Mouse (Mus musculus) bone marrow macrophage, adult 2 months (primary cell): ENCODE results near the gene Cmtm4. TPM values are rescaled to one million over a fixed set of nuclear protein-coding genes. Genes with fewer than 3 reads are reported as not detected.

Experiments used
- H3K27ac ChIP-seq: 2 replicates; pipeline ENCODE4 v1.5.1; 2012; ENCODE audit warnings: low read depth, low read length; ENCODE audit not compliant: insufficient read depth
- H3K4me1 ChIP-seq: 2 replicates; pipeline ENCODE4 v1.6.1; 2012; ENCODE audit warnings: low read length; ENCODE audit not compliant: control insufficient read depth, insufficient read depth
- H3K4me3 ChIP-seq: 2 replicates; pipeline ENCODE4 v1.5.1; 2012; ENCODE audit warnings: mild to moderate bottlenecking, low read length, moderate library complexity; ENCODE audit not compliant: insufficient read depth
- CTCF ChIP-seq: IDR thresholded peaks from 2 replicates; pipeline ENCODE4 v1.5.1; 2012; ENCODE audit warnings: low read depth, mild to moderate bottlenecking, low read length, moderate library complexity
- POLR2A ChIP-seq: IDR thresholded peaks from 2 replicates; pipeline ENCODE4 v1.6.1; 2012; ENCODE audit warnings: mild to moderate bottlenecking, low read depth, low read length, borderline replicate concordance
- polyA plus RNA-seq: library from polyadenylated mRNA; stranded (reverse); fragments of >200 nt; gene quantifications from 2 replicates; pipeline ENCODE4 v1.2.4, GENCODE M21; 2012; ENCODE audit not compliant: missing spikeins, insufficient read depth, insufficient read length

The Cmtm4 gene
- polyA plus RNA-seq, 1 experiment = 12.3 TPM

DNA sequence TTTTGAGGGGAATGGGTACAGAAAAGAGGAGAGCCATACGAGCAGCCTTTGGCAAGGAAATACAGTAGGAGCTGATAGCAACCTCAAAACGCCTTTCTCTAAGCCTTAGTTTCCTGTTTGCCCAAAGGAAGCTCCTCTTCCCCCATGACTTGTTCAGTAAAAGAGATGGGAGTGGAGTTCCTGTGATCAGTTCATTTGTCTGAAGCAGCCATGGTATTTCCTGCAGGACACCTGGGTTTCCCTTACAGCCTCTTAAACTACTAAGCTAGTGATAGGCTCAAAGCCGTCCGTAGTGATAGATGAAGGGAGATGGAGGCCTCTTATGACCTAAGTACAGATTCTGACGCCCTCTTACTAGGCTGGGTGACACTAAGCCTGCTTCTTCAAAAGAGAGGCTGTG is 53.2 kb downstream of the Cmtm4 start:
- H3K27ac ChIP-seq = peak overlapping the region; percentile 74
- H3K4me1 ChIP-seq = peaks cover 41% of the 10 kb centered on the region
- TF ChIP-seq CTCF (no peak), POLR2A (no peak)
- peak overlapping the region; percentile 18; the same call in 1 of the 2 replicates for H3K4me3 ChIP-seq

DNA sequence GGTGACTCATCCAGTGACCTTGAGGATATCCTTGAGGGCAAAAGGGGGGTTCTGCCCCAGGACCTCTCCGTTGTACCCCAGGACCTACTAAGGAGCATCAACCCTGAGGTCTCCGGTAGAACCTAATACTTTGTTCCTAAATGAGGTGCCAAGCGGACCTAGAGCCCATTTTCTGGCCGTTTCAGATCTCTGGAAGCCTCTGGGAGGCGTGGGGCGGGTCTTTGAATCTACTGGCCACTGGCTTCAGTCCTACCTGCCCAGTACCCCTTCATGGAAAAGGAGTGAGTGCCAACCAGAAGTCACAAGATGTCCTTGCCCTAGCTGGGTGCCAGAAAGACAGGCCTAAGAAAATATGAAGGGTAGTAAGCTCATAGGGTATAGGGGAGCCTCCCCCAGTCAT is 53.9 kb downstream of the Cmtm4 start:
- peaks cover 41% of the 10 kb centered on the region for H3K4me1 ChIP-seq
- TF ChIP-seq POLR2A = no peak
- H3K4me3 ChIP-seq = peak overlapping the region; percentile 80
- H3K27ac ChIP-seq = peak overlapping the region; percentile 74

DNA sequence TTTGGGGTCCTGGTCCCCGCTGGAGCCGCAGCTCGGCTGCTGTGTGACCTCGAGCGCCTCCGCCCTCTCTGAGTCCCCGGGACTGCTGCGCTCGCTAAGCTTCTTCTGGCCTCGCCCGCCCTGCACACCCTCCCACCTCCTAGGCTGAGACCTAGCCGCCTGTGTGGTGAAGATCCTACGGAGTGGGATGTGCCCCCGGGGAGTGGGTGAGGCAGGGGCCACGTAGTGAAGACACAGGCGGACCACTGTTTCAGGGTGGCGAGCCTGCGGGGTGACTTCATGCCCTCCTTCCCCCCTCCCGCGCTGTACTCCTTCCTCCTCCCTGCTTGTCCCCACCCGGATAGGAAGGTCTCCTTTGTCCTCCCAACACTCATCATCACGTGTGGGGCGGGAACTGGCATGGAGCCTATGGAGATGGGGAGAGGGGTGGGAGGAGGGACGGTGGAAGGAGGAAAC is 54.5 kb downstream of the Cmtm4 start:
- H3K27ac ChIP-seq = peak overlapping the region; percentile 98
- TF ChIP-seq CTCF (no peak), POLR2A (0 out of 2 replicates have a peak, but pooled peaks have one; percentile 0)
- peak overlapping the region; percentile 80 for H3K4me3 ChIP-seq
- peaks cover 41% of the 10 kb centered on the region for H3K4me1 ChIP-seq

DNA sequence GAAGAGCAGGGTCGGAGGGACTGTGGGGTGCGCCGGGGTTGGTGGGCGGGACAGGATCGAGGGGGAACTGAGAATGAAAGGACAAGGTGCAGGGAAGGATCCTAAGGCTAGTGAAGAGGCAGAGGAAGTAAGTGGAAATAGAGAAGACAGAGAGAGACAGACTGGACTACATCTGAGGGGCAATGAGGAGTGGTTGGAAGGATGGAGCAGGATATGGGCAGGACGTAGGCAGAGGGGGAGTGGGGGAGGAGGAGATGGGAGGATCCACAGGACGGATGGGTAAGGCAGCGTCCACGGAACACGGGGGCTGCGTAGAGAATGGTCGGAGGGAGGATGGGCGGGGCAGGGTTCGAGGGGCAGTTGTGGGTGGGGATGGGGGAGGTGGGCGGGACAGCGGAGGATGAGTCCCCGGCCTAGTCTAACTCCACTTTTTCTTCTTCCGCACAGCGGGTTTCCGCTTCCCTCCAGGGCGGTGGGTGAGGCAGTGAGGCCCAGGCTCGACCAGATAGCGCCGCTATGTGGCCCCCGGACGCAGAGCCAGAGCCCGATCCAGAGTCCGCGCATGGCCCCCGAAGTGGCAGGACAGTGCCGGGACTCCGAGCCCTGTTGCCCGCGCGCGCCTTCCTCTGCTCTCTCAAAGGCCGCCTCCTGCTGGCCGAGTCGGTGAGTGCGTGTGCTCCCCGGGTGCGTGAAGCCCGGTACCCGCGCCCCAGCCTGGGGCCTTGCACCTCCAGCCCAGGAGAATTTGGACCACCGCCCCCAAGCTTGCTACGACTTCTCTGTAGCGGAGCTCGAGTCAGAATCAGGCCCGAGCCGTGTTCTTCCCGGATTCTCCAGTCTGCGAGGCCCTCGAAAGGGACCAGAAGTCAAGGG is 55.1 kb downstream of the Cmtm4 start:
- TF ChIP-seq CTCF = 0 out of 2 replicates have a peak, but pooled peaks have one; percentile 21
- TF ChIP-seq POLR2A = no peak
- Histone ChIP-seq H3K27ac (peak overlapping the region; percentile 98), H3K4me1 (peaks cover 41% of the 10 kb centered on the region), H3K4me3 (peak overlapping the region; percentile 80)

DNA sequence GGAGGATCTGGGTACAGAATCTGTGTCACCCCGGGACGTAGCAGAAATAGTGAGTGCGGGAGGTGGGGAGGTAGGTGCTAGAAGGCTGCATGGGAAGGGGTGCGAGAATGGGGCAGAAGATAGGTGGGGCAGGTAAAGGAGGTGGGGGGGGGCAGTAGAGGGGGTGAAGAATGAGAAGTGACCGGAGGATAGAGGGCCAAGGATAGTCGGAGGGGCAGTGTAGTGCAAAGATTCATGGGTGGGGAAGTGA is 55.7 kb downstream of the Cmtm4 start:
- H3K27ac ChIP-seq = peak overlapping the region; percentile 98
- peaks cover 41% of the 10 kb centered on the region for H3K4me1 ChIP-seq
- TF ChIP-seq POLR2A (no peak), CTCF (no peak)
- peak overlapping the region; percentile 80 for H3K4me3 ChIP-seq

DNA sequence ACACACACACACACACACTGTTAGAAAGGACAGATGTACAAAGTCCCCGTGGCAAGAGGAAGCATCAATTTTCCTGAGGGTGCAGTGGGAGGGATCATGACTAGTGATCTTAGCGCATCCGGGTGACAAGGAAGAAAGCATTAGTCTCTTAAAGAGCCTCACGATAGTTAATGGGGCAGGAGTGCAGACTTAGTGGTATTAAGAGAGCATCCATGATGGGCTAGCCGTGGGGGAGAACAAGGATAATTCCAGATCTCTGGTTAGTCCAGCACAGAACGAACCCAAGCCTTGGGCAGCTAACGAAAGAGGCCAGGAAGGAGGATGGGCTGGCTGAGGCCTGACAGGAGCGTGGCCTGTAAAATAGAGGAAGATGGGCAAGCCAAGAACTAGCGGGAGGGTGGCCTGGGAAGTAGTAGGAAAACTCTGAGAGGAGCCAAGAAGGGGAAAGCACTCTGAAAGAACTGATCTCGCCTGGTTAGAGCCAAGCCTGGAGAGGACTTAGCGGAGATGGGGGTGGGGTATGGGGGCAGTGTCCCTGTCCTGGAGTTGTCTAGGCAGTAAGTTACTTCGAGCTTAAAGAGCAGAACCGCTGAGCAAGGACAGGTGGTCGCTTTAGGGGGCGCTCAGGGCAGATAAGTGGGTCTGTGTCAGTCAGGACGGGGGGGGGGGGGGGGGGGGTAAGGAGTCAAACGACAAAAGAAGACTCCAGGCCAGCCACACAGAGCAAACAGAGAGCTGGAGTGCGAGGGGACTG is 56.2 kb downstream of the Cmtm4 start, which contains the start of gene Cmtm3:
Cmtm3 (plus strand) TSS at position 182 of the 754 bp plus-strand sequence.
- Histone ChIP-seq H3K4me3 (peak within 1 kb of the TSS; percentile 80), H3K27ac (peak within 1 kb of the TSS; percentile 98), H3K4me1 (peaks cover 41% of the 10 kb centered on the region)
- TF ChIP-seq CTCF (no peak), POLR2A (no peak)

GRCm38 (mm10) chr8:104337890-104338289 is 57.7 kb downstream of the Cmtm4 start:
- Histone ChIP-seq H3K27ac (no peak overlapping the region), H3K4me1 (peaks cover 37% of the 10 kb centered on the region), H3K4me3 (no peak overlapping the region)
- TF ChIP-seq POLR2A = no peak
- TF ChIP-seq CTCF = no peak

DNA sequence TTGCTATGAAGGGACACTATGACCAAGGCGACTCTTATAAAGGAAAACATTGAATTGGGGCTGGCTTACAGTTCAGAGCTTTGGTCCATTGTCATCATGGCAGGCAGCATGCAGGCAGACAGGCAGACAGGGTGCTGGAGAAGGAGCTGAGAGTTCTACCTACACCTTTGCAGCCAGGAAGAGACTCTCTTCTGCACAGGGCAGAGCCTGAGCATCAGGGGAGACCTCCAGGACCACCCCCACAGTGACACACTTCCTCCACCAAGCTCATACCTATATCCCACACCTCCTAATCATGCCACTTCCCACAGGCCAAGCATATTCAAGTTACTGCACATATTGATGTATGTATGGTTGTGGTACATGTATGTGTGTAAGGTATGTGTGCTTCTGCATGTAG is 58.8 kb downstream of the Cmtm4 start:
- Histone ChIP-seq H3K4me3 (no peak overlapping the region), H3K4me1 (peaks cover 28% of the 10 kb centered on the region), H3K27ac (no peak overlapping the region)
- no peak for TF ChIP-seq CTCF
- TF ChIP-seq POLR2A = no peak

DNA sequence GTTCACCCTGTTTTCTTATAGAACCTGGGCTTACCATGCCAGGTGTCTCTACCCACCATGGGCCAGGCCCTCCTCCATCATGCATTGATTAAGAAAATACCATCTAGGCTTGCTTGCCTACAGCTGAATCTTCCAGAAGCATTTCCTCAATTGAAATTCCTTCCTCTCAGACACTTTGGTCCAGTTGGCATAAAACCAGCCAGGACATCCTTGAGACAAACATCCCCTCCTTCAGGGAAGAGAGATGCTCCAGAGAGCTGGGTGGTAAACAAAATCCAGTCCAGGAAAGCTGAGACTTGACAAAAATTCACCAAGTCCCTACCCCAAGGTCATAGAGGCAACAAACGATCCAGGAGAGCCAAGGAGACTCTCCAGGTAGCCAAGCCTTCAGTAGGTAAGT is 61.4 kb downstream of the Cmtm4 start:
- Histone ChIP-seq H3K4me1 (peaks cover 25% of the 10 kb centered on the region), H3K4me3 (no peak overlapping the region), H3K27ac (peak overlapping the region; percentile 90)
- TF ChIP-seq CTCF (no peak), POLR2A (no peak)

GRCm38 (mm10) chr8:104333786-104334185 is 61.8 kb downstream of the Cmtm4 start:
- peaks cover 23% of the 10 kb centered on the region for H3K4me1 ChIP-seq
- H3K27ac ChIP-seq = peak overlapping the region; percentile 90
- H3K4me3 ChIP-seq = no peak overlapping the region
- TF ChIP-seq CTCF (no peak), POLR2A (no peak)
